Mouse (Mus musculus): ENCODE data around the gene Npcd.

- TF ChIP-seq EP300 (IDR thresholded peaks at IDR 0.05; ENCODE audit: insufficient read depth, low read depth, low read length) (no peak), POLR2A (IDR thresholded peaks at IDR 0.05; ENCODE audit: insufficient read depth, low read length) (no peak)
Measured at GRCm38 (mm10) chr15:79810997-79811396, 23.0 kb downstream of the Npcd start.
